Mouse (Mus musculus): ENCODE measurements around the gene Tph1. TPM values are rescaled to one million over a fixed set of nuclear protein-coding genes. Genes with fewer than 3 reads are reported as not detected.

The Tph1 gene
- polyA plus RNA-seq, 1 experiment from 2014 or later = 2.9 TPM

Other genes with a start within 250 kb of the Tph1 start
- 28.4 and 29.4 TPM in 2 replicates for gene Sergef, start 32.7 kb downstream of the Tph1 start, polyA plus RNA-seq (2015; fragmentation: Nextera tagmentation; extraction: Ambion mirVana)
- gene Saal1, start 38.1 kb upstream of the Tph1 start, polyA plus RNA-seq (2015; fragmentation: Nextera tagmentation; extraction: Ambion mirVana) = 19.6 and 22.8 TPM in 2 replicates
- not detected in 2 replicates for gene Saa3, start 43.2 kb upstream of the Tph1 start, polyA plus RNA-seq (2015; fragmentation: Nextera tagmentation; extraction: Ambion mirVana)
- not detected in 2 replicates for gene Saa4, start 60.1 kb upstream of the Tph1 start, polyA plus RNA-seq (2015; fragmentation: Nextera tagmentation; extraction: Ambion mirVana)
- gene Saa1, start 70.4 kb upstream of the Tph1 start, polyA plus RNA-seq (2015; fragmentation: Nextera tagmentation; extraction: Ambion mirVana) = not detected in 2 replicates
- gene Saa2, start 79.3 kb upstream of the Tph1 start, polyA plus RNA-seq (2015; fragmentation: Nextera tagmentation; extraction: Ambion mirVana) = not detected in 2 replicates
- gene Hps5, start 123.5 kb upstream of the Tph1 start, polyA plus RNA-seq (2015; fragmentation: Nextera tagmentation; extraction: Ambion mirVana) = 15.1 and 16.5 TPM in 2 replicates
- 48.8 and 51.5 TPM in 2 replicates for gene Gtf2h1, start 123.6 kb upstream of the Tph1 start, polyA plus RNA-seq (2015; fragmentation: Nextera tagmentation; extraction: Ambion mirVana)
- gene Ldha, start 168.9 kb upstream of the Tph1 start, polyA plus RNA-seq (2015; fragmentation: Nextera tagmentation; extraction: Ambion mirVana) = 744 and 772 TPM in 2 replicates
- gene Ldhc, start 188.7 kb upstream of the Tph1 start, polyA plus RNA-seq (2015; fragmentation: Nextera tagmentation; extraction: Ambion mirVana) = not detected in 2 replicates
- gene Tsg101, start 247.4 kb upstream of the Tph1 start, polyA plus RNA-seq (2015; fragmentation: Nextera tagmentation; extraction: Ambion mirVana) = 399 and 413 TPM in 2 replicates

Measured in forebrain, embryonic 15.5 days (tissue).